Mouse (Mus musculus) midbrain, embryonic 12.5 days (tissue): ENCODE measurements around the gene Ephx1. TPM values are rescaled to one million over a fixed set of nuclear protein-coding genes. Genes with fewer than 3 reads are reported as not detected.

Source experiments
- ATAC-seq: fragments of 200-750 bp; cut with Nextera tagmentation; 2 replicates; pipeline ENCODE4 v1.8.0; 2017; ENCODE audit warnings: low read depth, moderate TSS enrichment, moderate library complexity; ENCODE audit not compliant: low FRiP score
- H3K27ac ChIP-seq: fragments of 300-500 bp; sonication (generic); replicated peaks from 2 replicates; pipeline ENCODE4 v1.5.1; 2016; ENCODE audit warnings: mild to moderate bottlenecking
- H3K27me3 ChIP-seq: fragments of 300-500 bp; sonication (generic); 2 replicates; pipeline ENCODE4 v1.6.1; 2016; ENCODE audit warnings: mild to moderate bottlenecking
- H3K36me3 ChIP-seq: fragments of 300-500 bp; sonication (generic); 2 replicates; pipeline ENCODE4 v1.6.1; 2016
- H3K4me1 ChIP-seq: fragments of 300-500 bp; sonication (generic); 2 replicates; pipeline ENCODE4 v1.6.1; 2016
- H3K4me2 ChIP-seq: fragments of 300-500 bp; sonication (generic); replicated peaks from 2 replicates; pipeline ENCODE4 v1.6.1; 2016; ENCODE audit warnings: mild to moderate bottlenecking, moderate library complexity
- H3K4me3 ChIP-seq: fragments of 300-500 bp; sonication (generic); 2 replicates; pipeline ENCODE4 v1.5.1; 2016; ENCODE audit warnings: mild to moderate bottlenecking
- H3K9ac ChIP-seq: fragments of 300-500 bp; sonication (generic); replicated peaks from 2 replicates; pipeline ENCODE4 v1.6.1; 2016; ENCODE audit warnings: mild to moderate bottlenecking, moderate library complexity
- H3K9me3 ChIP-seq: fragments of 300-500 bp; sonication (generic); 2 replicates; pipeline ENCODE4 v1.6.1; 2016; ENCODE audit warnings: mild to moderate bottlenecking
- WGBS: fragments of 180-500 bp; shearing (Covaris S2); methylation state at CpG from one replicate; pipeline ENCODE4 v1.1.7; 2016; 5-methylcytosine and 5-hydroxymethylcytosine counted together
- polyA plus RNA-seq: library from polyadenylated mRNA; unstranded; fragments of >200 nt; fragmentation: Nextera tagmentation; extraction: Ambion mirVana; gene quantifications from 2 replicates; pipeline ENCODE4 v1.2.1, GENCODE M21; 2016

Ephx1 gene
- polyA plus RNA-seq, 1 experiment from 2014 or later, result 1.1 TPM

GRCm38 (mm10) chr1:181010171-181010932 lies 10.4 kb downstream of the Ephx1 start:
- H3K27ac ChIP-seq, result no peak overlapping the region

GRCm38 (mm10) chr1:181009754-181010153 lies 10.9 kb downstream of the Ephx1 start:
- no peaks in the 10 kb centered on the region for H3K9me3 ChIP-seq
- no peaks in the 10 kb centered on the region for H3K36me3 ChIP-seq
- no peak overlapping the region for H3K4me3 ChIP-seq
- ATAC-seq, result no peak
- WGBS, result 86% methylated on average over 3 of the region's 3 CpGs
- no peaks in the 10 kb centered on the region for H3K4me1 ChIP-seq
- no peak overlapping the region for H3K27ac ChIP-seq
- H3K4me2 ChIP-seq, result no peak overlapping the region
- H3K9ac ChIP-seq, result no peak overlapping the region
- no peaks in the 10 kb centered on the region for H3K27me3 ChIP-seq

More at GRCm38 (mm10) chr1:181010171-181010932, 10.4 kb downstream of the Ephx1 start:
- Histone ChIP-seq H3K9ac (no peak overlapping the region), H3K4me3 (no peak overlapping the region), H3K9me3 (no peaks in the 10 kb centered on the region), H3K4me2 (no peak overlapping the region), H3K36me3 (no peaks in the 10 kb centered on the region), H3K4me1 (no peaks in the 10 kb centered on the region), H3K27me3 (peaks cover under 1% of the 10 kb centered on the region; the same call in 1 of the 2 replicates)
- WGBS, result 64% methylated on average over 4 of the region's 4 CpGs
- no peak for ATAC-seq

GRCm38 (mm10) chr1:181009011-181009590 lies 11.6 kb downstream of the Ephx1 start:
- no peak for ATAC-seq
- WGBS, result 87% methylated on average over 4 of the region's 4 CpGs
- H3K4me1 ChIP-seq, result no peaks in the 10 kb centered on the region
- H3K36me3 ChIP-seq, result no peaks in the 10 kb centered on the region
- no peaks in the 10 kb centered on the region for H3K9me3 ChIP-seq
- no peak overlapping the region for H3K4me3 ChIP-seq
- H3K27me3 ChIP-seq, result no peaks in the 10 kb centered on the region
- no peak overlapping the region for H3K27ac ChIP-seq
- no peak overlapping the region for H3K4me2 ChIP-seq
- H3K9ac ChIP-seq, result no peak overlapping the region

GRCm38 (mm10) chr1:181008266-181008665 lies 12.4 kb downstream of the Ephx1 start:
- no peak overlapping the region for H3K27ac ChIP-seq
- no peak overlapping the region for H3K4me3 ChIP-seq
- no peak for ATAC-seq
- no peak overlapping the region for H3K9ac ChIP-seq
- H3K4me1 ChIP-seq, result no peaks in the 10 kb centered on the region
- no peaks in the 10 kb centered on the region for H3K36me3 ChIP-seq
- H3K4me2 ChIP-seq, result no peak overlapping the region
- no peaks in the 10 kb centered on the region for H3K27me3 ChIP-seq
- H3K9me3 ChIP-seq, result no peaks in the 10 kb centered on the region
- 98% methylated on average over 2 of the region's 2 CpGs for WGBS

- Histone ChIP-seq H3K9ac (no peak overlapping the region), H3K4me3 (no peak overlapping the region), H3K27me3 (no peaks in the 10 kb centered on the region), H3K27ac (no peak overlapping the region), H3K4me2 (no peak overlapping the region), H3K9me3 (no peaks in the 10 kb centered on the region), H3K4me1 (no peaks in the 10 kb centered on the region), H3K36me3 (no peaks in the 10 kb centered on the region)
- 90% methylated on average over 6 of the region's 6 CpGs for whole genome bisulfite sequencing
- ATAC-seq, result no peak
Observed at GRCm38 (mm10) chr1:181007831-181008230, 12.9 kb downstream of the Ephx1 start.

- H3K27me3 ChIP-seq, result no peaks in the 10 kb centered on the region
- WGBS, result 86% methylated on average over 8 of the region's 8 CpGs
- ATAC-seq, result no peak
- H3K4me2 ChIP-seq, result no peak overlapping the region
- H3K36me3 ChIP-seq, result no peaks in the 10 kb centered on the region
- no peak overlapping the region for H3K4me3 ChIP-seq
- H3K27ac ChIP-seq, result no peak overlapping the region
- no peak overlapping the region for H3K9ac ChIP-seq
- peaks cover 3% of the 10 kb centered on the region; the same call in 1 of the 2 replicates for H3K4me1 ChIP-seq
- no peaks in the 10 kb centered on the region for H3K9me3 ChIP-seq
Observed at GRCm38 (mm10) chr1:181005331-181005730, 15.4 kb downstream of the Ephx1 start.

- ATAC-seq, result no peak
- Histone ChIP-seq H3K9me3 (no peaks in the 10 kb centered on the region), H3K36me3 (no peaks in the 10 kb centered on the region), H3K4me3 (no peak overlapping the region), H3K27me3 (no peaks in the 10 kb centered on the region), H3K27ac (no peak overlapping the region), H3K9ac (no peak overlapping the region), H3K4me2 (no peak overlapping the region), H3K4me1 (peaks cover 3% of the 10 kb centered on the region; the same call in 1 of the 2 replicates)
- 79% methylated on average over 2 of the region's 2 CpGs for WGBS
Observed at GRCm38 (mm10) chr1:181003790-181004189, 16.9 kb downstream of the Ephx1 start.

GRCm38 (mm10) chr1:181001621-181002020 lies 19.1 kb downstream of the Ephx1 start:
- WGBS, result 92% methylated on average over 3 of the region's 3 CpGs
- no peak for ATAC-seq
- no peak overlapping the region for H3K4me2 ChIP-seq
- H3K27me3 ChIP-seq, result no peaks in the 10 kb centered on the region
- H3K4me1 ChIP-seq, result peaks cover 3% of the 10 kb centered on the region; the same call in 1 of the 2 replicates
- H3K36me3 ChIP-seq, result no peaks in the 10 kb centered on the region
- H3K9ac ChIP-seq, result no peak overlapping the region
- H3K9me3 ChIP-seq, result no peaks in the 10 kb centered on the region
- H3K4me3 ChIP-seq, result no peak overlapping the region
- H3K27ac ChIP-seq, result no peak overlapping the region

- H3K36me3 ChIP-seq, result no peaks in the 10 kb centered on the region
- H3K9ac ChIP-seq, result no peak overlapping the region
- WGBS, result 82% methylated on average over 3 of the region's 3 CpGs
- H3K4me2 ChIP-seq, result no peak overlapping the region
- peaks cover 3% of the 10 kb centered on the region; the same call in 1 of the 2 replicates for H3K4me1 ChIP-seq
- H3K9me3 ChIP-seq, result no peaks in the 10 kb centered on the region
- H3K4me3 ChIP-seq, result no peak overlapping the region
- no peak overlapping the region for H3K27ac ChIP-seq
- ATAC-seq, result no peak
- H3K27me3 ChIP-seq, result no peaks in the 10 kb centered on the region
Observed at GRCm38 (mm10) chr1:181001217-181001616, 19.5 kb downstream of the Ephx1 start.

GRCm38 (mm10) chr1:181000501-181001092 lies 20.1 kb downstream of the Ephx1 start:
- Histone ChIP-seq H3K4me1 (peaks cover 3% of the 10 kb centered on the region; the same call in 1 of the 2 replicates), H3K9me3 (no peaks in the 10 kb centered on the region), H3K4me3 (no peak overlapping the region), H3K9ac (no peak overlapping the region), H3K27me3 (no peaks in the 10 kb centered on the region), H3K27ac (no peak overlapping the region), H3K36me3 (no peaks in the 10 kb centered on the region), H3K4me2 (no peak overlapping the region)
- ATAC-seq, result no peak
- WGBS, result 51% methylated on average over 10 of the region's 10 CpGs

- Histone ChIP-seq H3K4me1 (0 out of 2 replicates have a peak, but pooled peaks cover 3% of the 10 kb centered on the region), H3K4me2 (no peak overlapping the region), H3K27me3 (no peaks in the 10 kb centered on the region), H3K36me3 (no peaks in the 10 kb centered on the region), H3K27ac (no peak overlapping the region), H3K9me3 (no peaks in the 10 kb centered on the region), H3K9ac (no peak overlapping the region), H3K4me3 (no peak overlapping the region)
- 69% methylated on average over 3 of the region's 3 CpGs for WGBS
- ATAC-seq, result no peak
Observed at GRCm38 (mm10) chr1:180992142-180992541, 28.6 kb downstream of the Ephx1 start.

- H3K27me3 ChIP-seq, result no peaks in the 10 kb centered on the region
- H3K27ac ChIP-seq, result no peak overlapping the region
- H3K36me3 ChIP-seq, result no peaks in the 10 kb centered on the region
- no peak overlapping the region for H3K4me3 ChIP-seq
- no peaks in the 10 kb centered on the region for H3K9me3 ChIP-seq
- H3K4me2 ChIP-seq, result no peak overlapping the region
- no peak overlapping the region for H3K9ac ChIP-seq
- 70% methylated on average over 3 of the region's 3 CpGs for WGBS
- ATAC-seq, result no peak
- H3K4me1 ChIP-seq, result 0 out of 2 replicates have a peak, but pooled peaks cover 3% of the 10 kb centered on the region
Observed at GRCm38 (mm10) chr1:180990671-180991070, 30.0 kb downstream of the Ephx1 start.
